Mouse (Mus musculus): ENCODE data around the gene Vmn1r68. TPM values are rescaled to one million over a fixed set of nuclear protein-coding genes. Genes with fewer than 3 reads are reported as not detected.

The Vmn1r68 gene
- polyA plus RNA-seq (2016; fragmentation: Nextera tagmentation; extraction: Ambion mirVana) = not detected in 2 replicates

DNA sequence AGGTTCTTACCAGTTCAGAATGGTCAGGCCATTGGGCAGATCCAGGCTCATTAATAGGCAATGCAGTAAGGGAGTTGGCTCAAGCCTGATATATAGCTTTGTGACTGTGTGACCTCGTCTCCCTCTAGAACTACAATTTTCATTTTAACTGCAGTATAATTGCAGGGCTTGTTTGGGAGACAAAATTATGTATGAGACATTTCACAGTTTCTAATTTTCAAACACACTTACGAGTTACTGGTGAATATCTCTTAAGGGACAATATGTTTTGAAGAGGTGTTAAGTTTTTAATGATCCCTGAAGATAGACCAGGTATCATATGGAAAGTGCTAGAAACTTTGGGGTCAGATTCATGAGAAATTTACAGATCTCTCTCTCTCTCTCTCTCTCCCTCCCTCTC, at the start of gene Vmn1r68:
TSS of gene Vmn1r68 (minus strand) at position 101 of the 400 bp plus-strand sequence.
- H3K36me3 ChIP-seq (replicated peaks) = no peaks in the 10 kb centered on the region
- H3K27ac ChIP-seq (replicated peaks) = no peak within 1 kb of the TSS
- no peaks in the 10 kb centered on the region for H3K27me3 ChIP-seq (replicated peaks; ENCODE audit: low read depth, poor library complexity, severe bottlenecking)
- H3K4me1 ChIP-seq = no peaks in the 10 kb centered on the region
- H3K9me3 ChIP-seq = peaks cover 5% of the 10 kb centered on the region
- no peak for DNase-seq (ENCODE audit: low spot score)
- 76% methylated on average over 2 of the region's 2 CpGs for WGBS
- H3K4me3 ChIP-seq = no peak within 1 kb of the TSS

DNA sequence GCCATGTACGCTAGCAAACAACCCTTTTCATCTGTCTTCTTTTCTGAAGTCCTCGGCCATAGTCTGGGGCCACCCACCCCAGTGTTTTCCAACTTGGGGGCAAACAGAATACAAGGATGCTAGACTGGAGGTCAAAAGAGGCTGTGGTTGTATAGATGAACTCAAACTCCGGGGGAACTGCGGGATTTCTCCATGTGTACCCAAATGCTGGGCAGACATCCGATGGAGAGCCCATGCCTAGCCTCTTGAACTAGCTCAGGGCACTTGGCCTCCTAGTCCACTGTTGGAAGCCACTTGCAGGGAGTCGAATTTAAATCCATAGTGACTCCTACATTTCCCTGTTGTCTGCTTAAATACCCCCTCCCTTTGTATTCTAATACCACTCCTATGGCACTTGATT, 62.7 kb downstream of the Vmn1r68 start:
- 0 out of 2 replicates have a peak, but pooled peaks cover 1% of the 10 kb centered on the region for H3K9me3 ChIP-seq
- H3K4me1 ChIP-seq = peaks cover 11% of the 10 kb centered on the region
- H3K27me3 ChIP-seq (replicated peaks; ENCODE audit: low read depth, poor library complexity, severe bottlenecking) = no peaks in the 10 kb centered on the region
- H3K4me3 ChIP-seq = peak overlapping the region; percentile 76
- H3K36me3 ChIP-seq (replicated peaks) = peaks cover 33% of the 10 kb centered on the region
- WGBS = 39% methylated on average over 6 of the region's 6 CpGs
- H3K27ac ChIP-seq (replicated peaks) = peak overlapping the region; percentile 48; the same call in 1 of the 2 replicates
- DNase-seq (ENCODE audit: low spot score) = no peak

DNA sequence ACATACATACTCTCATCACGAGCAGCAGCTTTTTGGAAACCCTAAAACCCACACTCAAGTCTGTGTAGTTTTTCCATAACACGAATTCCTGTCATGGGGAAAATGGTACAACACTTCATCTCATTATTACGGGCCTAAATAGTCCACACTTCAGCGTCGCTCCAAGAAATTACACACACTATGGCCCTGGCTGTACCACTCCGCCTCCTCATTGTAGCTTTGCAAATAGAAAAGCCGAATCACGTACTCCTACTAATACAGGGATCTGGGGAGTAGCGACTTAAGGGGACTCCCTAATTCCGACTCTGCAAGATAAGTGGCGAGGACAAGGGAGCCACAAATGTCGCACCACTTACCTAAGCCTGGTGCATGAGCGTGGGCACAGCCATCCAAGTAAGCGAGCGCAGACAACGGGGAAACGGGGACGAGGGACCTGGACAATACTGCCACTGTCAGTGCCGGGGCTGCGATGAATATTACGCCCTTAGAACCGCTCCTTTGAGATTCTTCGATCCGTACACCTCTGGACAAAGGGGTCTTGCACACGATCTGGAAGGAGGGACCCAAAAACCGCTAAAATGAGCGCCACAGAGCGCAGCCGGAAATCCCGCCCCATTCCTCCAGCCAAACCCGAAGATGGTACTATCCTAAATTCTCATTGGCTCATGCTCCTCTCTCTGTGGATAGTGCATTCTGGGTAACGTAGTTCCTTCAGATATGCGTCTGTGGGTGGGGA, 63.3 kb downstream of the Vmn1r68 start, which contains the start of gene Zik1:
TSS of gene Zik1 (minus strand) at position 609 of the 736 bp plus-strand sequence.
- Histone ChIP-seq H3K27ac (replicated peaks) (peak within 1 kb of the TSS; percentile 91), H3K4me3 (peak within 1 kb of the TSS; percentile 76), H3K4me1 (peaks cover 11% of the 10 kb centered on the region), H3K27me3 (replicated peaks; ENCODE audit: low read depth, poor library complexity, severe bottlenecking) (no peaks in the 10 kb centered on the region), H3K9me3 (0 out of 2 replicates have a peak, but pooled peaks cover 3% of the 10 kb centered on the region), H3K36me3 (replicated peaks) (peaks cover 39% of the 10 kb centered on the region)
- WGBS = 3% methylated on average over 33 of the region's 33 CpGs
- peak; percentile 86 for DNase-seq (ENCODE audit: low spot score)

DNA sequence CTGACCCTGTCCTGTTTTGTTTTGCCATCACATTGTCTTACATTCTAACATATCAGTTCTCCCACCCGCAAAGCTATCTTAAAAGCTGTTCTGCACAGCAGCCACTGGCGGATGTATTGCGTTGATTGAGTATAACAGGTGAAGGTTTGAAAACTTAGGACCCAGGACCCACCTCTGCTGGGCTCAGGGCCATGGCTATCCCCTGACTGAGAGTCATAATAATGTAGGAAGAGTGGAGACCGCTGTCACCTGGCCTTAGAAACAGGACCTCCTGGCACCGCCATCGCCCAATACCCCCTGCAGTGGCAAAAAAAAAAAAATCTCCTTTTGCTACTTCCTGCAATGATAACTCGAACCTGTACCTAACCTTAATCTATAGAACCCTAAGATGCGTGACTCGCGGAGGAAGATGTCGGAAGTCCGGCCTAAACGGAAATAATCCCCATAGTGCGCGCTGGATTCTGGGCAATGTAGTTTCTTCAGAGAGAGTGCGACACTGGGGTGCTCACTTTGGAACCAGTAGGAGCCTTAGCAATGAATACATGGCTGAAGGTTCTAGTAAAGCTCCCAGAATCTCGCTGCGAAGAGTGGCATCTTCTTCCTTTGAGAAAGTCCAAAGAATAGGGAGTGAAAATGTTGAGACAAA, 77.6 kb downstream of the Vmn1r68 start:
- peak overlapping the region; percentile 41 for H3K4me3 ChIP-seq
- H3K27me3 ChIP-seq (replicated peaks; ENCODE audit: low read depth, poor library complexity, severe bottlenecking) = no peaks in the 10 kb centered on the region
- 62% methylated on average over 18 of the region's 18 CpGs for WGBS
- H3K4me1 ChIP-seq = no peaks in the 10 kb centered on the region
- H3K9me3 ChIP-seq = peaks cover 19% of the 10 kb centered on the region
- no peaks in the 10 kb centered on the region for H3K36me3 ChIP-seq (replicated peaks)
- H3K27ac ChIP-seq (replicated peaks) = no peak overlapping the region
- no peak for DNase-seq (ENCODE audit: low spot score)

DNA sequence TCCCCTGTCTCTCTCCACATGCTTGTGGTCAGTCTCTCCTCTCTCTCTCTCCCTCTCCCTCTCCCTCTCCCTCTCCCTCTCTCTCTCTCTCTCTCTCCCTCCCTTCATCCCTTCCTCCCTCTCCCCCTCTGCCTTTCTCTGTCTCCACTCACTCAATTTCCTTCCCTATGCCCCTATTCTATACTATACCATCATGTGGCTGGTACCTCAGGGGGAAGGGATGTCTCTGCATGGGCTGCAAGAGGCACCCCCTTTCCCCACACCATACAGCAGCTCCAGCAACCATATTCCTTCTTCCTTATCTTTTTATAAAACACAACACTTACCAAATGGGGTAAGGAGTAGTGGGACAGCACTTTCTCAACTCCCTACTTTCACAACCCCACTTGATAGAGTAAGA, 78.5 kb downstream of the Vmn1r68 start:
- no peaks in the 10 kb centered on the region for H3K36me3 ChIP-seq (replicated peaks)
- no peaks in the 10 kb centered on the region for H3K27me3 ChIP-seq (replicated peaks; ENCODE audit: low read depth, poor library complexity, severe bottlenecking)
- no peak overlapping the region for H3K4me3 ChIP-seq
- H3K4me1 ChIP-seq = no peaks in the 10 kb centered on the region
- no peak for DNase-seq (ENCODE audit: low spot score)
- H3K9me3 ChIP-seq = peaks cover 19% of the 10 kb centered on the region
- no peak overlapping the region for H3K27ac ChIP-seq (replicated peaks)

DNA sequence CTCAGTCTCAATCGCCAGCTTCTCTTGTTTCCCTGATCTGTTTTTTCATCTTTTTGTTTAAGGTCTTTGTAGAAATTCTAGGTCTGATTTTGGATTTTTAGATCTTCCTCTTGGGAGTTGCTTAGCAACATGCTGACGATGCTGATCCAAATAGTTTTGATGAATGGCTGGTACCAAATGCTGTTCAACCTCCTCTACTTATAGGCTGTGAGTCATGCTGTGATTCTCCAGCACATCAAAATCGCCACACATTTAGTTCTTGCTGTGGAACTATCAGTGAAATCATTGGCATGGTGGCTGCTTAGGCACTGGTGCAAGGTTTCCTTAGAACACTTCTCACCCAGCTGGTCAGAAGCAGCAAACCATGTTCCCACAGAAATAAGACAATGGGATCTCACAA, 100.1 kb downstream of the Vmn1r68 start:
- Histone ChIP-seq H3K27me3 (replicated peaks; ENCODE audit: low read depth, poor library complexity, severe bottlenecking) (no peaks in the 10 kb centered on the region), H3K4me3 (no peak overlapping the region), H3K27ac (replicated peaks) (no peak overlapping the region), H3K9me3 (peaks cover 22% of the 10 kb centered on the region; the same call in 1 of the 2 replicates), H3K4me1 (no peaks in the 10 kb centered on the region), H3K36me3 (replicated peaks) (no peaks in the 10 kb centered on the region)
- 75% methylated on average over 3 of the region's 3 CpGs for whole genome bisulfite sequencing
- no peak for DNase-seq (ENCODE audit: low spot score)

Other genes starting within 250 kb of the Vmn1r68 start
- gene Vmn1r67, start 115.2 kb downstream of the Vmn1r68 start, polyA plus RNA-seq (2016; fragmentation: Nextera tagmentation; extraction: Ambion mirVana) = not detected in 2 replicates
- 37.1 and 37.2 TPM in 2 replicates for gene Zik1, start 63.1 kb downstream of the Vmn1r68 start, polyA plus RNA-seq (2016; fragmentation: Nextera tagmentation; extraction: Ambion mirVana)
- gene Vmn1r69, start 55.2 kb upstream of the Vmn1r68 start, polyA plus RNA-seq (2016; fragmentation: Nextera tagmentation; extraction: Ambion mirVana) = not detected in 2 replicates
- not detected in 2 replicates for gene Vmn1r70, start 73.0 kb upstream of the Vmn1r68 start, polyA plus RNA-seq (2016; fragmentation: Nextera tagmentation; extraction: Ambion mirVana)
- gene Nlrp4b, start 129.3 kb upstream of the Vmn1r68 start, polyA plus RNA-seq (2016; fragmentation: Nextera tagmentation; extraction: Ambion mirVana) = not detected in 2 replicates
- not detected in 2 replicates for gene Vmn1r71, start 195.9 kb upstream of the Vmn1r68 start, polyA plus RNA-seq (2016; fragmentation: Nextera tagmentation; extraction: Ambion mirVana)